Mouse (Mus musculus): ENCODE measurements around the gene Gm9508. TPM values are rescaled to one million over a fixed set of nuclear protein-coding genes. Genes with fewer than 3 reads are reported as not detected.

The Gm9508 gene
- polyA plus RNA-seq, 1 experiment from 2014 or later, result not detected

- Histone ChIP-seq H3K27ac (no peak overlapping the region), H3K9me3 (no peaks in the 10 kb centered on the region), H3K4me1 (no peaks in the 10 kb centered on the region), H3K9ac (no peak overlapping the region), H3K36me3 (no peaks in the 10 kb centered on the region), H3K27me3 (replicated peaks) (no peaks in the 10 kb centered on the region), H3K4me3 (replicated peaks) (no peak overlapping the region), H3K4me2 (no peak overlapping the region)
- 62% methylated on average over 8 of the region's 8 CpGs for WGBS
- ATAC-seq (ENCODE audit: insufficient read depth, low FRiP score, low read depth), result no peak
Measured at GRCm38 (mm10) chr10:77666342-77666741, 30.7 kb downstream of the Gm9508 start.

GRCm38 (mm10) chr10:77663949-77664665 is 32.9 kb downstream of the Gm9508 start:
- Histone ChIP-seq H3K36me3 (no peaks in the 10 kb centered on the region), H3K9me3 (no peaks in the 10 kb centered on the region), H3K27me3 (replicated peaks) (no peaks in the 10 kb centered on the region), H3K27ac (no peak overlapping the region), H3K9ac (no peak overlapping the region), H3K4me1 (no peaks in the 10 kb centered on the region), H3K4me2 (no peak overlapping the region; the same call in 1 of the 2 replicates), H3K4me3 (replicated peaks) (no peak overlapping the region)
- no peak for ATAC-seq (ENCODE audit: insufficient read depth, low FRiP score, low read depth)
- WGBS, result 43% methylated on average over 43 of the region's 43 CpGs

- no peak for ATAC-seq (ENCODE audit: insufficient read depth, low FRiP score, low read depth)
- WGBS, result 51% methylated on average over 15 of the region's 15 CpGs
- Histone ChIP-seq H3K27ac (no peak overlapping the region), H3K27me3 (replicated peaks) (no peaks in the 10 kb centered on the region), H3K9ac (no peak overlapping the region), H3K4me2 (no peak overlapping the region), H3K4me1 (0 out of 2 replicates have a peak, but pooled peaks cover 3% of the 10 kb centered on the region), H3K36me3 (no peaks in the 10 kb centered on the region), H3K9me3 (no peaks in the 10 kb centered on the region), H3K4me3 (replicated peaks) (no peak overlapping the region)
Measured at GRCm38 (mm10) chr10:77658286-77658994, 38.6 kb downstream of the Gm9508 start.

GRCm38 (mm10) chr10:77652046-77652445 is 45.0 kb downstream of the Gm9508 start:
- no peak overlapping the region for H3K27ac ChIP-seq
- no peak for ATAC-seq (ENCODE audit: insufficient read depth, low FRiP score, low read depth)
- 85% methylated on average over 9 of the region's 9 CpGs for WGBS
- no peaks in the 10 kb centered on the region for H3K27me3 ChIP-seq (replicated peaks)
- H3K4me3 ChIP-seq (replicated peaks), result no peak overlapping the region
- H3K4me1 ChIP-seq, result no peaks in the 10 kb centered on the region
- H3K4me2 ChIP-seq, result no peak overlapping the region
- no peak overlapping the region for H3K9ac ChIP-seq
- no peaks in the 10 kb centered on the region for H3K36me3 ChIP-seq
- H3K9me3 ChIP-seq, result no peaks in the 10 kb centered on the region

GRCm38 (mm10) chr10:77647901-77648300 is 49.1 kb downstream of the Gm9508 start:
- WGBS, result 82% methylated on average over 8 of the region's 8 CpGs
- H3K4me1 ChIP-seq, result no peaks in the 10 kb centered on the region
- H3K4me3 ChIP-seq (replicated peaks), result no peak overlapping the region
- H3K4me2 ChIP-seq, result no peak overlapping the region
- H3K27me3 ChIP-seq (replicated peaks), result no peaks in the 10 kb centered on the region
- H3K27ac ChIP-seq, result no peak overlapping the region
- peaks cover 32% of the 10 kb centered on the region for H3K36me3 ChIP-seq
- no peaks in the 10 kb centered on the region for H3K9me3 ChIP-seq
- ATAC-seq (ENCODE audit: insufficient read depth, low FRiP score, low read depth), result no peak
- H3K9ac ChIP-seq, result no peak overlapping the region

GRCm38 (mm10) chr10:77647461-77647860 is 49.6 kb downstream of the Gm9508 start:
- 72% methylated on average over 1 of the region's 1 CpGs for WGBS
- Histone ChIP-seq H3K4me1 (no peaks in the 10 kb centered on the region), H3K4me2 (no peak overlapping the region), H3K36me3 (peaks cover 35% of the 10 kb centered on the region), H3K27ac (no peak overlapping the region), H3K4me3 (replicated peaks) (no peak overlapping the region), H3K9me3 (no peaks in the 10 kb centered on the region), H3K27me3 (replicated peaks) (no peaks in the 10 kb centered on the region), H3K9ac (no peak overlapping the region)
- ATAC-seq (ENCODE audit: insufficient read depth, low FRiP score, low read depth), result no peak

Other genes starting within 250 kb of the Gm9508 start
- 36.1 and 40.0 TPM in 2 replicates for gene Fam207a, start 181.4 kb downstream of the Gm9508 start, polyA plus RNA-seq (2015; fragmentation: Nextera tagmentation; extraction: Ambion mirVana)
- 6.0 and 6.9 TPM in 2 replicates for gene Itgb2, start 167.0 kb downstream of the Gm9508 start, polyA plus RNA-seq (2015; fragmentation: Nextera tagmentation; extraction: Ambion mirVana)
- gene Pttg1ip, start 115.5 kb downstream of the Gm9508 start, polyA plus RNA-seq (2015; fragmentation: Nextera tagmentation; extraction: Ambion mirVana), result 174 and 178 TPM in 2 replicates
- 324 and 334 TPM in 2 replicates for gene Sumo3, start 91.1 kb downstream of the Gm9508 start, polyA plus RNA-seq (2015; fragmentation: Nextera tagmentation; extraction: Ambion mirVana)
- gene Gm49325, start 91.0 kb downstream of the Gm9508 start, polyA plus RNA-seq (2015; fragmentation: Nextera tagmentation; extraction: Ambion mirVana), result 4.8 TPM in 1 of 2 replicates, not detected in the other
- gene Ube2g2, start 75.0 kb downstream of the Gm9508 start, polyA plus RNA-seq (2015; fragmentation: Nextera tagmentation; extraction: Ambion mirVana), result 70.7 and 73.3 TPM in 2 replicates
- gene Tspear, start 10.7 kb downstream of the Gm9508 start, polyA plus RNA-seq (2015; fragmentation: Nextera tagmentation; extraction: Ambion mirVana), result 0.85 and 1.0 TPM in 2 replicates
- not detected in 2 replicates for gene Gm19402, start 6.5 kb downstream of the Gm9508 start, polyA plus RNA-seq (2015; fragmentation: Nextera tagmentation; extraction: Ambion mirVana)
- not detected in 2 replicates for gene Gm10272, start 9.4 kb upstream of the Gm9508 start, polyA plus RNA-seq (2015; fragmentation: Nextera tagmentation; extraction: Ambion mirVana)
- 0.35 TPM in 1 of 2 replicates, not detected in the other for gene Gm10024, start 14.2 kb upstream of the Gm9508 start, polyA plus RNA-seq (2015; fragmentation: Nextera tagmentation; extraction: Ambion mirVana)
- gene Gm10142, start 18.6 kb upstream of the Gm9508 start, polyA plus RNA-seq (2015; fragmentation: Nextera tagmentation; extraction: Ambion mirVana), result not detected in 2 replicates
- not detected in 2 replicates for gene Krtap12-1, start 23.4 kb upstream of the Gm9508 start, polyA plus RNA-seq (2015; fragmentation: Nextera tagmentation; extraction: Ambion mirVana)
- gene Gm10100, start 29.3 kb upstream of the Gm9508 start, polyA plus RNA-seq (2015; fragmentation: Nextera tagmentation; extraction: Ambion mirVana), result not detected in 2 replicates
- not detected in 2 replicates for gene Gm18596, start 45.4 kb upstream of the Gm9508 start, polyA plus RNA-seq (2015; fragmentation: Nextera tagmentation; extraction: Ambion mirVana)
- gene Gm9736, start 54.1 kb upstream of the Gm9508 start, polyA plus RNA-seq (2015; fragmentation: Nextera tagmentation; extraction: Ambion mirVana), result not detected in 2 replicates
- gene Gm3233, start 62.4 kb upstream of the Gm9508 start, polyA plus RNA-seq (2015; fragmentation: Nextera tagmentation; extraction: Ambion mirVana), result not detected in 2 replicates
- gene Gm3238, start 74.1 kb upstream of the Gm9508 start, polyA plus RNA-seq (2015; fragmentation: Nextera tagmentation; extraction: Ambion mirVana), result not detected in 2 replicates
- gene Gm7138, start 79.7 kb upstream of the Gm9508 start, polyA plus RNA-seq (2015; fragmentation: Nextera tagmentation; extraction: Ambion mirVana), result not detected in 2 replicates
- not detected in 2 replicates for gene Gm3250, start 85.3 kb upstream of the Gm9508 start, polyA plus RNA-seq (2015; fragmentation: Nextera tagmentation; extraction: Ambion mirVana)
- gene Gm7137, start 91.0 kb upstream of the Gm9508 start, polyA plus RNA-seq (2015; fragmentation: Nextera tagmentation; extraction: Ambion mirVana), result not detected in 2 replicates
- not detected in 2 replicates for gene Gm9639, start 97.8 kb upstream of the Gm9508 start, polyA plus RNA-seq (2015; fragmentation: Nextera tagmentation; extraction: Ambion mirVana)
- gene Gm19668, start 101.9 kb upstream of the Gm9508 start, polyA plus RNA-seq (2015; fragmentation: Nextera tagmentation; extraction: Ambion mirVana), result not detected in 2 replicates
- not detected in 2 replicates for gene Gm9507, start 114.6 kb upstream of the Gm9508 start, polyA plus RNA-seq (2015; fragmentation: Nextera tagmentation; extraction: Ambion mirVana)
- gene Gm2696, start 117.4 kb upstream of the Gm9508 start, polyA plus RNA-seq (2015; fragmentation: Nextera tagmentation; extraction: Ambion mirVana), result not detected in 2 replicates
- not detected in 2 replicates for gene Krtap10-4, start 129.9 kb upstream of the Gm9508 start, polyA plus RNA-seq (2015; fragmentation: Nextera tagmentation; extraction: Ambion mirVana)
- not detected in 2 replicates for gene Krtap10-10, start 138.7 kb upstream of the Gm9508 start, polyA plus RNA-seq (2015; fragmentation: Nextera tagmentation; extraction: Ambion mirVana)
- not detected in 2 replicates for gene Gm36176, start 149.6 kb upstream of the Gm9508 start, polyA plus RNA-seq (2015; fragmentation: Nextera tagmentation; extraction: Ambion mirVana)
- gene Gm10318, start 155.6 kb upstream of the Gm9508 start, polyA plus RNA-seq (2015; fragmentation: Nextera tagmentation; extraction: Ambion mirVana), result not detected in 2 replicates
- not detected in 2 replicates for gene Gm3285, start 164.7 kb upstream of the Gm9508 start, polyA plus RNA-seq (2015; fragmentation: Nextera tagmentation; extraction: Ambion mirVana)
- gene Lrrc3, start 205.3 kb upstream of the Gm9508 start, polyA plus RNA-seq (2015; fragmentation: Nextera tagmentation; extraction: Ambion mirVana), result 5.0 and 6.4 TPM in 2 replicates

Data from stomach, embryonic 15.5 days (tissue).